Mouse (Mus musculus) neural tube, embryonic 15.5 days (tissue): ENCODE results near the gene Slfn8. TPM values are rescaled to one million over a fixed set of nuclear protein-coding genes. Genes with fewer than 3 reads are reported as not detected.
A peak's percentile ranks its signal among the peaks of the same experiment; 100 is the strongest.

Experiments used
- ATAC-seq: fragments of 200-750 bp; cut with Nextera tagmentation; 2 replicates; pipeline ENCODE4 v1.8.0; 2017; ENCODE audit warnings: mild to moderate bottlenecking, moderate TSS enrichment, moderate library complexity; ENCODE audit not compliant: low FRiP score
- H3K27ac ChIP-seq: fragments of 300-500 bp; sonication (generic); replicated peaks from 2 replicates; pipeline ENCODE4 v1.5.1; 2015; ENCODE audit warnings: mild to moderate bottlenecking, inconsistent platforms
- H3K27me3 ChIP-seq: fragments of 300-500 bp; sonication (generic); replicated peaks from 2 replicates; pipeline ENCODE4 v1.6.1; 2015; ENCODE audit warnings: inconsistent platforms
- H3K36me3 ChIP-seq: fragments of 300-500 bp; sonication (generic); 2 replicates; pipeline ENCODE4 v1.6.1; 2015; ENCODE audit warnings: inconsistent platforms
- H3K4me1 ChIP-seq: fragments of 300-500 bp; sonication (generic); 2 replicates; pipeline ENCODE4 v1.6.1; 2015; ENCODE audit warnings: inconsistent platforms
- H3K4me2 ChIP-seq: fragments of 300-500 bp; sonication (generic); 2 replicates; pipeline ENCODE4 v1.6.1; 2015; ENCODE audit warnings: inconsistent platforms, mild to moderate bottlenecking, moderate library complexity
- H3K4me3 ChIP-seq: fragments of 300-500 bp; sonication (generic); replicated peaks from 2 replicates; pipeline ENCODE4 v1.5.1; 2015; ENCODE audit warnings: mild to moderate bottlenecking, inconsistent platforms
- H3K9ac ChIP-seq: fragments of 300-500 bp; sonication (generic); replicated peaks from 2 replicates; pipeline ENCODE4 v1.6.1; 2015; ENCODE audit warnings: mild to moderate bottlenecking, inconsistent platforms
- H3K9me3 ChIP-seq: fragments of 300-500 bp; sonication (generic); replicated peaks from 2 replicates; pipeline ENCODE4 v1.6.1; 2016; ENCODE audit warnings: inconsistent platforms
- WGBS: fragments of 180-500 bp; shearing (Covaris S2); methylation state at CpG from one replicate; pipeline ENCODE4 v1.1.7; 2015; ENCODE audit warnings: mixed read lengths; 5-methylcytosine and 5-hydroxymethylcytosine counted together
- microRNA-seq: library from miRNA; unstranded; fragments of <30 nt; microRNA quantifications from one replicate; pipeline ENCODE4, GENCODE M21; 2017
- polyA plus RNA-seq: library from polyadenylated mRNA; unstranded; fragments of >200 nt; fragmentation: Nextera tagmentation; extraction: Ambion mirVana; gene quantifications from 2 replicates; pipeline ENCODE4 v1.2.1, GENCODE M21; 2015

Slfn8 gene
- polyA plus RNA-seq, 1 experiment from 2014 or later = 0.22 TPM

- peak overlapping the region; percentile 30; the same call in 1 of the 2 replicates for H3K4me2 ChIP-seq
- WGBS = 71% methylated on average over 9 of the region's 9 CpGs
- no peak overlapping the region for H3K4me3 ChIP-seq
Observed at GRCm38 (mm10) chr11:82952612-82953542, 67.7 kb downstream of the Slfn8 start.

More at GRCm38 (mm10) chr11:82952612-82953542, 67.7 kb downstream of the Slfn8 start:
- Histone ChIP-seq H3K36me3 (no peaks in the 10 kb centered on the region), H3K27me3 (peaks cover 49% of the 10 kb centered on the region), H3K9me3 (no peaks in the 10 kb centered on the region), H3K4me1 (peaks cover 12% of the 10 kb centered on the region), H3K9ac (no peak overlapping the region), H3K27ac (no peak overlapping the region)
- ATAC-seq = no peak

Small RNAs within 50 kb of the gene (microRNA-seq; reads per million reads assigned to microRNA genes)
- gene Gm27598 (not detected), gene Mir7679 (not detected)

Other genes with a start within 250 kb of the Slfn8 start
- 19.0 and 19.7 TPM in 2 replicates for gene Lig3, start 239.7 kb downstream of the Slfn8 start, polyA plus RNA-seq
- gene Rffl, start 149.6 kb downstream of the Slfn8 start, polyA plus RNA-seq = 3.8 and 6.9 TPM in 2 replicates
- gene Rad51d, start 130.2 kb downstream of the Slfn8 start, polyA plus RNA-seq = 10.9 and 11.3 TPM in 2 replicates
- 0.67 and 0.93 TPM in 2 replicates for gene Fndc8, start 128.7 kb downstream of the Slfn8 start, polyA plus RNA-seq
- gene Nle1, start 112.4 kb downstream of the Slfn8 start, polyA plus RNA-seq = 35.9 and 37.5 TPM in 2 replicates
- gene Unc45b, start 110.3 kb downstream of the Slfn8 start, polyA plus RNA-seq = 2.1 and 2.6 TPM in 2 replicates
- gene Slfn5, start 69.5 kb downstream of the Slfn8 start, polyA plus RNA-seq = 1.9 and 2.1 TPM in 2 replicates
- 1.7 and 5.6 TPM in 2 replicates for gene Slfn9, start 29.0 kb downstream of the Slfn8 start, polyA plus RNA-seq
- 2.0 and 7.0 TPM in 2 replicates for gene Slfn2, start 44.3 kb upstream of the Slfn8 start, polyA plus RNA-seq
- gene Slfn1, start 96.0 kb upstream of the Slfn8 start, polyA plus RNA-seq = 0.28 TPM in 1 of 2 replicates, not detected in the other
- gene Slfn4, start 154.4 kb upstream of the Slfn8 start, polyA plus RNA-seq = not detected in 2 replicates
- 0.17 and 1.1 TPM in 2 replicates for gene Slfn3, start 170.5 kb upstream of the Slfn8 start, polyA plus RNA-seq